Mouse (Mus musculus): ENCODE data around the gene Tdrd1. TPM values are rescaled to one million over a fixed set of nuclear protein-coding genes. Genes with fewer than 3 reads are reported as not detected.

Gene Tdrd1
- polyA plus RNA-seq, 1 experiment from 2014 or later: 0.63 TPM

DNA sequence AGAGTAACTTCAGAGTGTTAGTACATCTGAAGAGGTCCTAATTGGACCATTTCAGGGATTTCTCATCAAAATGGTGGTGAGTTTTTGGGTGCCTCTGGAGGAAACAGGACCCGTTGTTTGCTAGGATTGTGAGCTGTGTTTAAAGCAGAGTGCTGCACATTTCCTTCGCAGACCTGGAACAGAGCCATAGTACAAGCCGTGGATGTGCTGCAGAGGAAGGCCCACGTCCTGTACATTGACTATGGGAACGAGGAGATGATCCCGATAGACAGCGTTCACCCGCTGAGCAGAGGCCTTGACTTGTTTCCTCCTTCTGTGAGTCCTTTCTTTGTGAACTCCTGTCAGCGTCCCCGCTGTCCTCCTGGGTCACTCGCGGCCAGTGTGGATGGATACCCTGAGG lies 17.0 kb downstream of the Tdrd1 start:
- no peak overlapping the region for H3K9ac ChIP-seq (replicated peaks; ENCODE audit: low read length)
- WGBS: 82% methylated on average over 12 of the region's 12 CpGs
- no peak for ATAC-seq (ENCODE audit: low FRiP score, low TSS enrichment)

DNA sequence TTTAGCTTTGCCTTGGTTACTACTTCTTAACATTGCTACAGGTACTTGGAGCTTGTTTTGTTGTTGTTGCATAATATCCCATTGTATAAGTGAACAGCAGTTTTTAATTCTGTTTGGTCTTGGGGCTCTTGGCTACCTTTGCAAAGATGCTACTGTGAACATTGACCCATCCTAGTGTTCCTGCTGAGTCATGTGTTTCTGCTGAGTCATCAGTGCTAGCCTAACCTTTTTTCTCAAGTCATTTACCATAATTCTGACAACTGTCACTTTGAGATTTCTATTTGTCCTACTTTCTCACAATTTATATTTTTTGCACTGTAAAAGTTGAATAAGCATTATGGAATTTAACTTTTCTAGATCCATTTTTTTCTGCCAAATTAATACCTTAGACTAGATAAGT lies 26.6 kb downstream of the Tdrd1 start:
- Histone ChIP-seq H3K4me1 (ENCODE audit: control insufficient read depth, insufficient read depth, low read length) (no peaks in the 10 kb centered on the region), H3K9me3 (ENCODE audit: control insufficient read depth, low read length) (no peaks in the 10 kb centered on the region), H3K36me3 (ENCODE audit: control insufficient read depth, insufficient read depth, low read length) (no peaks in the 10 kb centered on the region), H3K4me3 (replicated peaks; ENCODE audit: low read depth, low read length) (no peak overlapping the region), H3K4me2 (ENCODE audit: low read length) (no peak overlapping the region), H3K27ac (replicated peaks; ENCODE audit: low read depth, low read length) (no peak overlapping the region), H3K27me3 (ENCODE audit: control insufficient read depth, insufficient read depth, low read length) (no peaks in the 10 kb centered on the region), H3K9ac (replicated peaks; ENCODE audit: low read length) (no peak overlapping the region)
- no peak for DNase-seq
- ATAC-seq (ENCODE audit: low FRiP score, low TSS enrichment): no peak

More for the DNA sequence above, 17.0 kb downstream of the Tdrd1 start:
- no peaks in the 10 kb centered on the region for H3K27me3 ChIP-seq (ENCODE audit: control insufficient read depth, insufficient read depth, low read length)
- H3K4me1 ChIP-seq (ENCODE audit: control insufficient read depth, insufficient read depth, low read length): no peaks in the 10 kb centered on the region
- no peaks in the 10 kb centered on the region for H3K9me3 ChIP-seq (ENCODE audit: control insufficient read depth, low read length)
- no peak overlapping the region for H3K4me3 ChIP-seq (replicated peaks; ENCODE audit: low read depth, low read length)
- DNase-seq: no peak
- H3K27ac ChIP-seq (replicated peaks; ENCODE audit: low read depth, low read length): no peak overlapping the region
- H3K36me3 ChIP-seq (ENCODE audit: control insufficient read depth, insufficient read depth, low read length): no peaks in the 10 kb centered on the region
- no peak overlapping the region for H3K4me2 ChIP-seq (ENCODE audit: low read length)

DNA sequence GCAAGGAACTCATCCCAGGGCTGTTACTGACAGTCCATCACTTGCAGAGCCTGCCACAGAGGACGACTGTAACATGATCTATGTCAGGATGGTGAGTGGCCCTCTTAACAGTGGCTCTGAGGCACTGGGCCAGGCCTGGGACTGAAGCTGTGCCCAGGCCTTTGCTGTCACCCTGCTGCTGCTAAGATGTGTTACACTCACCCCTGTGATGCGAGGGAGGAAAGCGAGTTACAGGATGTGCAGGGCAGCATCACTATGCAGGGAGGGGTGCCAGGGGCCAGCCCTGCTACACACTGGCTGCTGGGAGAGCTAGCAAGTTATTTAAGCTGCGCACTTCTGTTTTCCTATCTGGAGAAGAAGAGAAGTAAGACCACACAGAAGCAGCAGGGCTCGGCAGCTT lies 30.4 kb downstream of the Tdrd1 start:
- no peaks in the 10 kb centered on the region for H3K27me3 ChIP-seq (ENCODE audit: control insufficient read depth, insufficient read depth, low read length)
- DNase-seq (no peak), ATAC-seq (ENCODE audit: low FRiP score, low TSS enrichment) (no peak)
- no peaks in the 10 kb centered on the region for H3K4me1 ChIP-seq (ENCODE audit: control insufficient read depth, insufficient read depth, low read length)
- H3K4me3 ChIP-seq (replicated peaks; ENCODE audit: low read depth, low read length): no peak overlapping the region
- no peak overlapping the region for H3K27ac ChIP-seq (replicated peaks; ENCODE audit: low read depth, low read length)
- H3K9me3 ChIP-seq (ENCODE audit: control insufficient read depth, low read length): no peaks in the 10 kb centered on the region
- H3K36me3 ChIP-seq (ENCODE audit: control insufficient read depth, insufficient read depth, low read length): no peaks in the 10 kb centered on the region
- WGBS: 62% methylated on average over 5 of the region's 5 CpGs
- no peak overlapping the region for H3K4me2 ChIP-seq (ENCODE audit: low read length)
- no peak overlapping the region for H3K9ac ChIP-seq (replicated peaks; ENCODE audit: low read length)

DNA sequence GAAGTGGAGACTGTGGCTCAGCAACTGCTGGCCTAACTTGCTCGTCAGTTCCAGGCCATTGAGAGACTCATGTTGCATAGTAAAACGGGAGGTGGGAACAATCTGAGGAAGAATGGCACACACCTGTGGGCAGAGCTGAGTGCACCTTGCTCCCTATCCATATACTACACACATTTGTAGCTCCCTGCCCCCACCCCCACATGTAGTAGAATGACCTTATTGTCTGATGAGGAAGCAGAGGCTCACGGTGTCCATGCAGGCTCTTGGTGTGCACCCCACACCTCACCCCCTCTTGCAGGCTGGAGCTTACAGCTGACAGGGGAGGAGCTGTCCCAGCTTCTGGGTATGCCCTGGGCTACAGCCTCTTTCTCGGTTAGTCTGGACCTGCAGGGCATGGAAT lies 41.7 kb downstream of the Tdrd1 start:
- ATAC-seq (ENCODE audit: low FRiP score, low TSS enrichment): no peak

DNA sequence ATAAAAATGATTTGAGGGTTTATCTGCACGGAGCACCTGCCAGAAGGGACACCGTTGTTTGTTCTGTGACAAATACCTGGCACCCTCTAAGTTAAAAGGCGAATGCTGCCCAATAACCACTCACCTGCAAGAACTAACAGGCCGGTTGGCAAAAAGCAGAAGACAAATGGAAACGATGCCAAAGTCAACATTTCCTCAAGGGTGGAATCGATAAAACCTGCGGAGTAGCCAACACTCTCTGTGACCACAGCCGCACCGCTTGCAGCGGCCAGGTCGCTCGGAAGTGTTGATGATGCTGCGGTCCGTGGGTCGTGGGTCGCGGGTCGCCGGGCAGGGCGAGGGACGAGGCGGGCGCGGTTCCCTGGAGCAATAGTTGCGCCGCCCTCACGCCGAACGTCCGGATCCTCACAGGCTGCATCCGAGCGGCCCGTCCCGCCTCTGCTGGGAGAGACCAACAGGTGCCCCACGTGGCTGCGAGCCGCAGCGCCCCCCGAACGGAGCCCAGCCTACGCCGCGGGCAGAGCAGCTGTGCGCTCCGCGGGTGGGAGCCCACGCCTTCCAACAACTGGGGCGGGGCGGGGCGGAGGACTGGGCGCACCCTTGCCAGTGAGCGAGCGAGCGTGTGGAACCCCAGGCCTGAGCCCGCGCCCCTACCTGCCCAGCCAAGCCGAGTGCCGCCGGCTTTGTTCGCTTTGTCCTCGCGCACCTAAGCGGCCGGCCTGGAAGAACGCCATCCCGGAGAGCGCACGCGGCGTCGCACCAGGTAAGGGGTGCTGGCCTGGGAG lies 48.0 kb downstream of the Tdrd1 start, which contains the start of gene Vwa2:
Vwa2 (plus strand) TSS at position 434 of the 785 bp plus-strand sequence.
- Histone ChIP-seq H3K36me3 (ENCODE audit: control insufficient read depth, insufficient read depth, low read length) (no peaks in the 10 kb centered on the region), H3K4me2 (ENCODE audit: low read length) (peak within 1 kb of the TSS; percentile 99), H3K9ac (replicated peaks; ENCODE audit: low read length) (peak within 1 kb of the TSS; percentile 46; the same call in 1 of the 2 replicates), H3K27me3 (ENCODE audit: control insufficient read depth, insufficient read depth, low read length) (peaks cover 52% of the 10 kb centered on the region), H3K4me3 (replicated peaks; ENCODE audit: low read depth, low read length) (peak within 1 kb of the TSS; percentile 47), H3K9me3 (ENCODE audit: control insufficient read depth, low read length) (no peaks in the 10 kb centered on the region), H3K27ac (replicated peaks; ENCODE audit: low read depth, low read length) (no peak within 1 kb of the TSS), H3K4me1 (ENCODE audit: control insufficient read depth, insufficient read depth, low read length) (peaks cover 10% of the 10 kb centered on the region; the same call in 1 of the 2 replicates)
- DNase-seq (peak; percentile 62), ATAC-seq (ENCODE audit: low FRiP score, low TSS enrichment) (no peak)
- WGBS: 3% methylated on average over 66 of the region's 71 CpGs

More for the DNA sequence above, 41.7 kb downstream of the Tdrd1 start:
- peaks cover 12% of the 10 kb centered on the region for H3K27me3 ChIP-seq (ENCODE audit: control insufficient read depth, insufficient read depth, low read length)
- H3K36me3 ChIP-seq (ENCODE audit: control insufficient read depth, insufficient read depth, low read length): no peaks in the 10 kb centered on the region
- H3K4me2 ChIP-seq (ENCODE audit: low read length): no peak overlapping the region
- no peak overlapping the region for H3K4me3 ChIP-seq (replicated peaks; ENCODE audit: low read depth, low read length)
- no peaks in the 10 kb centered on the region for H3K9me3 ChIP-seq (ENCODE audit: control insufficient read depth, low read length)
- 75% methylated on average over 4 of the region's 4 CpGs for WGBS
- no peak overlapping the region for H3K9ac ChIP-seq (replicated peaks; ENCODE audit: low read length)
- no peak overlapping the region for H3K27ac ChIP-seq (replicated peaks; ENCODE audit: low read depth, low read length)
- no peak for DNase-seq
- H3K4me1 ChIP-seq (ENCODE audit: control insufficient read depth, insufficient read depth, low read length): no peaks in the 10 kb centered on the region

DNA sequence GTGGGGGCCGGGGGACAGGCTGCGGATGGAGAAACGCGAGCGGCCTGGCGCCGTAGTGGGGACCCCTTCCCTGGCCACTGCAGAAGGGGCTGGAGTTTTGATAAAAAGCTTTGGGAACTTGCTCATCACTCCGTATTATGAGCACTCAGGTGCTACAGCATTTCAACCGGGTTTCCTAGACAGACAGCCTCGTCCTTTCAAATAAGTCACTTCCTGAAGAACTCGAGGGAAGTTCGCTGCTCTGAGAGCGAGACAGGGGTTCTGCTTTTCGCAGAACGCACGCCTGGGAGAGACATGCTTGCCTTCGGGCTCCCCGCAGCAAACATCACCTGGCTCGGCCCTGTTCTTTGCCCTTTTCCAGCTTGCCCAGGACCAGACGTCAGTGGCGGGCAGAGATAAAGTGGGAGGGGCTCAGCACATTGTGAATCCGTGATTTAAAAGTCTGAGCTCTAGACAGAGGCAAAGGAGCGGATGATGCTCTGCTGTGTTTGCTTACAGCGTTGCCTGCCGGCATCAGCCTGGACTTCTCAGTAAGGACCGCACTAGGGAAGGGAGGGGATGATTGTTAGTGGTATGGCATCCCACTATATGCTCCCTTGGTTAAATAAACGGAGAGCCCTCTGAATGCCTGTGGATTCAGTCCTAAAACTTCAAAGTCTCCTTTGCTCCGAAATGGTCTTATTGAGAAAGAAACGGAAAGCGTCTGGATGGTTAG lies 48.7 kb downstream of the Tdrd1 start:
- H3K27me3 ChIP-seq (ENCODE audit: control insufficient read depth, insufficient read depth, low read length): peaks cover 52% of the 10 kb centered on the region
- ATAC-seq (ENCODE audit: low FRiP score, low TSS enrichment): no peak

DNA sequence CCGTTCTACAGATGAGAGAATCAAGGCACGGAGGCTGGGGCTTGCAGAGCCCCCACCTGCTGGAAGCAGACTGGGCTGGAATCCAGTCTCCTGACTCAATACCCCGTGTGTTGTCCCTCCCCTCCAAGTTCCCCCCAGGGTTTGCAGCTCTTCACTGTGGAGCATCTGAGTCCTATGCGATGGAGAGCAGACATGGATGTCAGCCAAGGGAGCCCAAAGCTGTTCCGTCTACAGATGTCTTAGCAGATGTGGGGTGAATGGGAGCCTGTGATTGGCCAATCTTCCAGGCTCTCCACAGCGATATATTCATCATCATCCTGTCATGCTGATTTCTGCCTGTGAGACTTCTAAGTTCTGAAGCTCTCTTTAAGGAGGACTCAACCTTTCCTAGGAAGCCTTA lies 51.4 kb downstream of the Tdrd1 start:
- Histone ChIP-seq H3K4me3 (replicated peaks; ENCODE audit: low read depth, low read length) (no peak overlapping the region), H3K4me2 (ENCODE audit: low read length) (no peak overlapping the region), H3K9ac (replicated peaks; ENCODE audit: low read length) (no peak overlapping the region), H3K27ac (replicated peaks; ENCODE audit: low read depth, low read length) (no peak overlapping the region), H3K4me1 (ENCODE audit: control insufficient read depth, insufficient read depth, low read length) (peaks cover 10% of the 10 kb centered on the region; the same call in 1 of the 2 replicates), H3K36me3 (ENCODE audit: control insufficient read depth, insufficient read depth, low read length) (no peaks in the 10 kb centered on the region), H3K27me3 (ENCODE audit: control insufficient read depth, insufficient read depth, low read length) (peaks cover 43% of the 10 kb centered on the region), H3K9me3 (ENCODE audit: control insufficient read depth, low read length) (no peaks in the 10 kb centered on the region)
- DNase-seq: no peak
- no peak for ATAC-seq (ENCODE audit: low FRiP score, low TSS enrichment)
- WGBS: 72% methylated on average over 6 of the region's 6 CpGs

More for the DNA sequence above, 48.7 kb downstream of the Tdrd1 start:
- peak overlapping the region; percentile 46; the same call in 1 of the 2 replicates for H3K9ac ChIP-seq (replicated peaks; ENCODE audit: low read length)
- H3K27ac ChIP-seq (replicated peaks; ENCODE audit: low read depth, low read length): no peak overlapping the region
- peaks cover 10% of the 10 kb centered on the region; the same call in 1 of the 2 replicates for H3K4me1 ChIP-seq (ENCODE audit: control insufficient read depth, insufficient read depth, low read length)
- no peaks in the 10 kb centered on the region for H3K36me3 ChIP-seq (ENCODE audit: control insufficient read depth, insufficient read depth, low read length)
- DNase-seq: peak; percentile 45
- no peaks in the 10 kb centered on the region for H3K9me3 ChIP-seq (ENCODE audit: control insufficient read depth, low read length)
- H3K4me2 ChIP-seq (ENCODE audit: low read length): peak overlapping the region; percentile 99
- WGBS: 9% methylated on average over 30 of the region's 30 CpGs
- peak overlapping the region; percentile 47 for H3K4me3 ChIP-seq (replicated peaks; ENCODE audit: low read depth, low read length)

DNA sequence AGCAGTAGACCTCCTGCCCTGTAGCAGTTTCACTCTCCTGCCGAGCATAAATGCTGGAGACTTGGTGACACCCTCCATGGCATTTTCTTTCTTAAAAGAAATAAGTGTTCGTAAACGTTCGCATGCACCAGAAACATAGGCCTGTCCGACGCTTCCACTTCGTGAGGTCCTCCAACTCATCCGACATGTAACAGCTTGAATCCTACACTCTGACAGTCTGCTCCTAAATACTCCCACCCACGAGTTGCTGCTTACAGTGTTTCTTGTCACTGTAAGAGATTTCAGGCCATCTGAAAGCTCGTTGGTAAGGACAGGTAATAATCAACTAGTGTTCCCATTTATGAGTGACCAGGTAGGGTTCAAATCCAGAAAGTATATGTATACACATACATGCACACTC lies 61.9 kb downstream of the Tdrd1 start:
- H3K9ac ChIP-seq (replicated peaks; ENCODE audit: low read length): no peak overlapping the region
- ATAC-seq (ENCODE audit: low FRiP score, low TSS enrichment): no peak
- no peaks in the 10 kb centered on the region for H3K36me3 ChIP-seq (ENCODE audit: control insufficient read depth, insufficient read depth, low read length)
- no peak overlapping the region for H3K4me3 ChIP-seq (replicated peaks; ENCODE audit: low read depth, low read length)
- H3K4me2 ChIP-seq (ENCODE audit: low read length): no peak overlapping the region
- H3K27me3 ChIP-seq (ENCODE audit: control insufficient read depth, insufficient read depth, low read length): no peaks in the 10 kb centered on the region; the same call in 1 of the 2 replicates
- no peak for DNase-seq
- H3K9me3 ChIP-seq (ENCODE audit: control insufficient read depth, low read length): no peaks in the 10 kb centered on the region
- 88% methylated on average over 10 of the region's 10 CpGs for WGBS
- H3K4me1 ChIP-seq (ENCODE audit: control insufficient read depth, insufficient read depth, low read length): peaks cover 4% of the 10 kb centered on the region
- no peak overlapping the region for H3K27ac ChIP-seq (replicated peaks; ENCODE audit: low read depth, low read length)

Data from midbrain, embryonic 14.5 days (tissue).